Mouse (Mus musculus) spleen, adult 2 months (tissue): ENCODE data around the gene Syna. TPM values are rescaled to one million over a fixed set of nuclear protein-coding genes. Genes with fewer than 3 reads are reported as not detected.

Experiments used
- DNase-seq, 2 experiments: peaks; one replicate each; pipeline versions ENCODE4 v3.0.0 to v3.0.0-alpha.2; 2012 to 2021; ENCODE audit warnings: low spot score in 2 of 2, low read depth in 1 of 2
- H3K27ac ChIP-seq: fragments of 200-500 bp; 2 replicates; pipeline ENCODE4 v1.5.1; 2012; ENCODE audit warnings: low read length, inconsistent platforms; ENCODE audit not compliant: insufficient read depth
- H3K27me3 ChIP-seq: fragments of 200-500 bp; 2 replicates; pipeline ENCODE4 v1.6.1; 2012; ENCODE audit warnings: mild to moderate bottlenecking, moderate library complexity, low read length, inconsistent platforms; ENCODE audit not compliant: control insufficient read depth, insufficient read depth
- H3K36me3 ChIP-seq: fragments of 200-500 bp; 2 replicates; pipeline ENCODE4 v1.6.1; 2012; ENCODE audit warnings: mild to moderate bottlenecking, low read length, inconsistent platforms; ENCODE audit not compliant: control insufficient read depth, insufficient read depth
- H3K4me1 ChIP-seq: fragments of 200-500 bp; 2 replicates; pipeline ENCODE4 v1.6.1; 2011; ENCODE audit warnings: inconsistent platforms; ENCODE audit not compliant: control insufficient read depth, insufficient read depth, insufficient read length
- H3K4me3 ChIP-seq: fragments of 200-500 bp; 2 replicates; pipeline ENCODE4 v1.5.1; 2011; ENCODE audit warnings: mild to moderate bottlenecking, inconsistent platforms; ENCODE audit not compliant: insufficient read depth, insufficient read length; ENCODE audit errors: extremely low read depth
- CTCF ChIP-seq: fragments of 200-500 bp; IDR thresholded peaks from 2 replicates; pipeline ENCODE4 v1.5.1; 2011; ENCODE audit warnings: mild to moderate bottlenecking, inconsistent platforms; ENCODE audit not compliant: insufficient read depth, insufficient read length, insufficient replicate concordance; ENCODE audit errors: extremely low read depth
- POLR2A ChIP-seq: fragments of 200-500 bp; IDR thresholded peaks from 2 replicates; pipeline ENCODE4 v1.6.1; 2011; ENCODE audit warnings: low read depth, low read length, inconsistent platforms
- WGBS: fragments of 180-500 bp; shearing (Covaris S2); methylation state at CpG from one replicate; pipeline ENCODE4 v1.1.7; 2018; 5-methylcytosine and 5-hydroxymethylcytosine counted together
- polyA plus RNA-seq: library from polyadenylated mRNA; depleted of rRNA; stranded (reverse); fragments of >200 nt; gene quantifications from 2 replicates; pipeline ENCODE4 v1.2.3, GENCODE M21; 2012

Gene Syna
- polyA plus RNA-seq, 1 experiment: not detected

- H3K4me3 ChIP-seq: no peak overlapping the region
- no peaks in the 10 kb centered on the region for H3K36me3 ChIP-seq
- 91% methylated on average over 5 of the region's 5 CpGs for WGBS
- no peaks in the 10 kb centered on the region for H3K27me3 ChIP-seq
- H3K4me1 ChIP-seq: peaks cover 6% of the 10 kb centered on the region; the same call in 1 of the 2 replicates
- no peak for DNase-seq
- TF ChIP-seq CTCF (no peak), POLR2A (no peak)
- H3K27ac ChIP-seq: no peak overlapping the region
Observed at GRCm38 (mm10) chr5:134523728-134524127, 36.2 kb downstream of the Syna start.

GRCm38 (mm10) chr5:134522524-134522923, 37.4 kb downstream of the Syna start:
- Histone ChIP-seq H3K27me3 (no peaks in the 10 kb centered on the region), H3K36me3 (no peaks in the 10 kb centered on the region), H3K4me1 (peaks cover 6% of the 10 kb centered on the region; the same call in 1 of the 2 replicates), H3K4me3 (no peak overlapping the region), H3K27ac (no peak overlapping the region)
- DNase-seq: no peak
- 93% methylated on average over 25 of the region's 26 CpGs for WGBS
- no peak for TF ChIP-seq POLR2A
- TF ChIP-seq CTCF: no peak

GRCm38 (mm10) chr5:134521806-134522205, 38.2 kb downstream of the Syna start:
- H3K4me3 ChIP-seq: no peak overlapping the region
- TF ChIP-seq POLR2A (no peak), CTCF (no peak)
- no peaks in the 10 kb centered on the region for H3K27me3 ChIP-seq
- DNase-seq: peak; percentile 21 to 24
- no peak overlapping the region for H3K27ac ChIP-seq
- WGBS: 39% methylated on average over 6 of the region's 7 CpGs
- no peaks in the 10 kb centered on the region; the same call in 1 of the 2 replicates for H3K36me3 ChIP-seq
- H3K4me1 ChIP-seq: peaks cover 6% of the 10 kb centered on the region; the same call in 1 of the 2 replicates

GRCm38 (mm10) chr5:134521131-134521530, 38.8 kb downstream of the Syna start:
- no peak for DNase-seq
- peaks cover 6% of the 10 kb centered on the region; the same call in 1 of the 2 replicates for H3K4me1 ChIP-seq
- no peak overlapping the region for H3K4me3 ChIP-seq
- H3K27ac ChIP-seq: no peak overlapping the region
- H3K36me3 ChIP-seq: no peaks in the 10 kb centered on the region; the same call in 1 of the 2 replicates
- H3K27me3 ChIP-seq: no peaks in the 10 kb centered on the region
- TF ChIP-seq CTCF (no peak), POLR2A (no peak)
- 66% methylated on average over 2 of the region's 2 CpGs for WGBS

GRCm38 (mm10) chr5:134520120-134520519, 39.9 kb downstream of the Syna start:
- Histone ChIP-seq H3K27me3 (no peaks in the 10 kb centered on the region), H3K4me3 (no peak overlapping the region), H3K27ac (no peak overlapping the region; the same call in 1 of the 2 replicates), H3K36me3 (no peaks in the 10 kb centered on the region; the same call in 1 of the 2 replicates), H3K4me1 (peaks cover 6% of the 10 kb centered on the region; the same call in 1 of the 2 replicates)
- 36% methylated on average over 4 of the region's 4 CpGs for WGBS
- DNase-seq: no peak
- no peak for TF ChIP-seq CTCF
- TF ChIP-seq POLR2A: no peak

GRCm38 (mm10) chr5:134519471-134519870, 40.5 kb downstream of the Syna start:
- H3K27ac ChIP-seq: no peak overlapping the region
- no peak for DNase-seq
- H3K4me3 ChIP-seq: no peak overlapping the region
- no peaks in the 10 kb centered on the region; the same call in 1 of the 2 replicates for H3K36me3 ChIP-seq
- WGBS: 95% methylated on average over 5 of the region's 5 CpGs
- H3K4me1 ChIP-seq: peaks cover 6% of the 10 kb centered on the region; the same call in 1 of the 2 replicates
- H3K27me3 ChIP-seq: no peaks in the 10 kb centered on the region
- no peak for TF ChIP-seq CTCF
- TF ChIP-seq POLR2A: no peak

GRCm38 (mm10) chr5:134512086-134512485, 47.9 kb downstream of the Syna start:
- no peaks in the 10 kb centered on the region for H3K27me3 ChIP-seq
- DNase-seq: no peak
- no peak for TF ChIP-seq CTCF
- no peak for TF ChIP-seq POLR2A
- no peak overlapping the region for H3K4me3 ChIP-seq
- no peaks in the 10 kb centered on the region for H3K4me1 ChIP-seq
- 87% methylated on average over 5 of the region's 5 CpGs for WGBS
- H3K27ac ChIP-seq: no peak overlapping the region
- H3K36me3 ChIP-seq: peaks cover 3% of the 10 kb centered on the region; the same call in 1 of the 2 replicates
